ENCODE assay signal across 25 mouse cellular contexts in the genomic region with DNA sequence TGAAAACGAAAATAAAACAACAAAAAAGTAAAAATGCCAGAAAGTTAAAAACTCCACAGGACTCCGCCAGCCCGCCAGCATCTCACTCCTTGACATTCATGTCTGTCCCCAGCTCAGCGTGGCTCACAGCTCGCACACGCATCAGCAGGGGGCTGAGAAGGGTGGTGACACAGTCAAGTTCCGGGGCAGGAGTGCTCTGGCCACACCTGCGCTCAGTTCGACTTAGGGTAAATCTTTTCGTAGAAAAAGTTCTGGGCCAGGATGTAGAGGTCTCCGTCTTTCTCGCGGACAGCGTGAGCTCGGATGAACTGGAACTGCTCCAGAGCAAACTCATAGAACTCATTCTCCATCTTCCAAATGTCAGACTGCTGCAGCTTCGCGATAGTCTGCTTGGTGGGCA.
"Had no signal": no experiment of that assay in that cellular context is flagged by ENCODE, and none has a peak within 500 bp of the region (broad histone marks: within the 10 kb centered on the region; RNA-seq: fewer than 3 reads in every experiment).

No protein-coding gene starts in this region.

- H3K4me3 ChIP-seq: gastrocnemius, adult 2 months; heart, adult 2 months; heart, embryonic 13.5 days; heart, embryonic 15.5 days; hindbrain, embryonic 10.5 days; hindbrain, embryonic 12.5 days; intestine, embryonic 15.5 days; layer of hippocampus, adult 2 months; limb, embryonic 10.5 days; limb, embryonic 12.5 days; liver, embryonic 13.5 days; liver, embryonic 15.5 days had no signal

- ATAC-seq: hindbrain, embryonic 16.5 days; inflammation-experienced regulatory T-cells, adult 6 months; intestine, embryonic 15.5 days; intestine, postnatal 0 days had no signal

- H3K9me3 ChIP-seq: heart, embryonic 13.5 days; heart, embryonic 15.5 days; hindbrain, embryonic 10.5 days; hindbrain, embryonic 12.5 days; intestine, embryonic 15.5 days; limb, embryonic 10.5 days; limb, embryonic 12.5 days; liver, embryonic 13.5 days; liver, embryonic 15.5 days had no signal

- H3K4me1 ChIP-seq: heart, embryonic 15.5 days; intestine, embryonic 15.5 days; limb, embryonic 10.5 days; limb, embryonic 12.5 days; liver, embryonic 13.5 days; liver, embryonic 15.5 days had no signal

- H3K9ac ChIP-seq: heart, embryonic 13.5 days; heart, embryonic 15.5 days; hindbrain, embryonic 12.5 days; hindbrain, embryonic 14.5 days; intestine, embryonic 15.5 days; limb, embryonic 12.5 days; liver, embryonic 13.5 days; liver, embryonic 15.5 days had no signal

- H3K36me3 ChIP-seq: intestine, embryonic 15.5 days had no signal

- DNase-seq: gastrocnemius, adult 2 months; gastrocnemius, postnatal 10 days; gastrocnemius, postnatal 25 days; heart, adult 2 months; heart, postnatal 4 days; kidney, adult 18-20 months; kidney, adult 8-10 months; kidney, postnatal 10 days; kidney, postnatal 25 days; kidney, postnatal 4 days; liver; liver, embryonic 13.5 days had no signal

- H3K27ac ChIP-seq: gastrocnemius, adult 2 months; heart, adult 2 months; heart, embryonic 13.5 days; heart, embryonic 15.5 days; hindbrain, embryonic 10.5 days; hindbrain, embryonic 12.5 days; hindbrain, embryonic 14.5 days; intestine, embryonic 15.5 days; layer of hippocampus, adult 2 months; limb, embryonic 10.5 days; limb, embryonic 12.5 days; liver, embryonic 13.5 days; liver, embryonic 15.5 days had no signal
